Mouse (Mus musculus) T-cell, adult 66 days (primary cell): Measurements from ENCODE around the gene A730049H05Rik. TPM values are rescaled to one million over a fixed set of nuclear protein-coding genes. Genes with fewer than 3 reads are reported as not detected.

Source experiments
- total RNA-seq, 2 experiments: library from RNA; stranded (reverse); gene quantifications; 3 replicates in 1 of 2; 4 replicates in 1 of 2; pipeline ENCODE4 v1.2.4; 2023

Gene A730049H05Rik
- total RNA-seq: not detected

DNA sequence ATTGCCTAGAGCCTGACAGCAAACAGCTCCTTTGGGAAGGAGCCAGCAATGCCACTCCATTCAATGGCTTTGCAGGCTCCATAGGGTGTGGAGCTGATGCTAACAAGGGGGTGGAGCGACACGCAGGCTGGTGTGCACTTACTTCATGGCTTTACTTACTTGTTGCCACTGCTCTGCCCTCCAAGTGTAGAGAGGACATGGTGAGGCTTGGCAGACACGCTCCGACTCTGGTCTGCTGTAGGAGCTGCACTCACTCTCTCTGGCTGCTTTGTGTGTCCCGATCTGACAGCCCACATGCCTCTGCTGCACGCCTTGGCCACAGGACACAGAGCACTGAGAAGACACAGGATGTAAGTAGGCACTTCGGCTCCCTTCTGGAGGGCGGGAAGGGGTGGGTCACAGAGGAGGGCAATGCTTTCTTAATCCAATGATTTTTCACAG lies at the start of gene A730049H05Rik:
Gene A730049H05Rik, plus strand, starts transcription at position 168 of the 441 bp plus-strand sequence.

GRCm38 (mm10) chr6:92869089-92869581 lies 52.9 kb downstream of the A730049H05Rik start, which contains the start of gene Gm15737:
TSS of gene Gm15737 (plus strand) at chr6:92869357.

Other genes starting within 250 kb of the A730049H05Rik start
- gene Prickle2, start 110.3 kb upstream of the A730049H05Rik start, total RNA-seq: 1 to 10 TPM; 1.4 to 1.8 TPM
- not detected for gene Gm15737, start 52.9 kb downstream of the A730049H05Rik start, total RNA-seq
- under 1 TPM in 1 of 2 experiments, not detected in 1; 0.38 TPM for gene Adamts9, start 127.0 kb downstream of the A730049H05Rik start, total RNA-seq